Mouse (Mus musculus) neural tube, embryonic 10.5 days (tissue): ENCODE results near the gene Rhot2.

ENCODE experiments used
- DNase-seq: peaks from one replicate; pipeline ENCODE4 v3.0.0-alpha.2; 2017; ENCODE audit warnings: low spot score; ENCODE audit errors: extremely low spot score

Gene Rhot2

DNA sequence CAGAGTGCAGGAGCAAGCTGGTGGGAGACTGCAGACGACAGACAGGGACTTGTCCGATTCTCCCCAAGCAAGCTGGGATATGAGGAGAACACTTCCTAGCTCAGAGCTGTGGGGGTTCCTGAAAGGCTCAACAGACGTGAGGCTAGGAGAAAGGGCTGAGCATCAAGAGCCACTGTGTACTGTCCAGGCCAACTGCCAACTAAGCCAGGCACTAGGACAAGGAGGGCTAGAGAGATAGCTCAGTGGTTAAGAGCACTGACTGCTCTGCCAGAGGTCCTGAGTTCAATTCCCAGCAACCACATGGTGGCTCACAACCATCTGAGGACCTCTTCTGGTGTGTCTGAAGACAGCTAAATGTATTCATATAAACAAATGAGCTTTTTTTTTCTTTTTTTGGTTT lies 2.1 kb downstream of the Rhot2 start:
- DNase-seq = no peak

- DNase-seq = no peak
Measured at GRCm38 (mm10) chr17:25841117-25841880, 3.4 kb downstream of the Rhot2 start, which contains the start of gene Gm20683. TSS of gene Gm20683 (minus strand) at chr17:25841763.

GRCm38 (mm10) chr17:25840519-25840918 lies 4.1 kb downstream of the Rhot2 start:
- DNase-seq = no peak

DNA sequence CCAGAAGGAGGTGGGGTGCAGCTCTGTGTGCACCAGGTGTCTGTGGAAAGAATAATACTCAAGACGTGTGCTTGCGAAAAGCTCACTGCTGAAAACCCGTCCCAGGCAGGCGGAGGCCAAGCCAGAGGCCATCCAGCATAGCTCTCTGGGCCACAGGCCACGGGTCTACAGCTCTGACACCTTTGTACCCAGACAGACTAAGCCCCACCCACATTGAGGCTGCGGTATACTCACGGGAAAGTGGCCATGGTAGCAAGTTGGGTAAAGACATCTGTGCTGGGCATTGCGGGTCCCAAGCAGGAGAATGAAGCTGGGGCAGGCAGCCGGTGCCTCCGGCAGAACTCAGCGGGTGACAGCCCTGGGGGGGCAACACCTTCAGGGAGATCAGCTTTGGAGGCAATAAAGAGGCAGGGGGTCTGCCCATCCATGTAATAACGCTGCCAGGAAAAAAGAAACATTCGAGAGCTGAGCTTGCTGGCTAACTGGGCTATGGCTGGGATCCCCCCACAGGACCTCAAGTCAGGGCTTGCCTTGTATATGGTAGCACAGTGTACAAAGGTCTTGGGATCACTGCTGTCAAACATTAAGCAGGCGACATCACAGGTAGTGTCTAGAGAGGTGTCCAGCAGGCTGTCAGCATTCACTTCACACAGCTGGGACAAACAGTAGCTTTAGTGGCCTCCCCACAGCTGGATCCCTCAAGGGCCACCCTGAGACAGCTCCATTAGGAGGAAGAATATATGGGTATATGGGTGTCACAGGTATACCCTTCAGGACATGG lies 5.0 kb downstream of the Rhot2 start:
- DNase-seq = no peak

DNA sequence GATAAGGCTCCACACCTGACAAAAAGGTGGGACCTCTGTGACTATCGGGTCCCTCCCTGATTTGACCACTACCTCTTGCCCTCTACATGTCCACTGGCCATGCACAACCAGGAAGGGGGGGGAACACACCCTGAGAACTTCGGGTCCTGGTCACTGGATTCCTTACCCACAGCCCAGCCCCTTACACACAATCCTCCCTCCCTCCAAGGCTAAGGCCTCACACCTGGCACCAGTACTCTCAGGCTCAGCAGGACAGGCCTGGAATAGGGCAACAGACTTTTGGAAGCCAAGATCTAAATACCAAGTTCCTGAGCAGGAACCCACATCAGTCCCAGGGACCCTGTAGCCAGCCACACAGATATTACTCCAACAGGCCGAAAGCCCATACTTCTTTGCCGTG lies 5.7 kb downstream of the Rhot2 start:
- DNase-seq = no peak

- no peak for DNase-seq
Measured at GRCm38 (mm10) chr17:25837533-25837932, 7.1 kb downstream of the Rhot2 start.

DNA sequence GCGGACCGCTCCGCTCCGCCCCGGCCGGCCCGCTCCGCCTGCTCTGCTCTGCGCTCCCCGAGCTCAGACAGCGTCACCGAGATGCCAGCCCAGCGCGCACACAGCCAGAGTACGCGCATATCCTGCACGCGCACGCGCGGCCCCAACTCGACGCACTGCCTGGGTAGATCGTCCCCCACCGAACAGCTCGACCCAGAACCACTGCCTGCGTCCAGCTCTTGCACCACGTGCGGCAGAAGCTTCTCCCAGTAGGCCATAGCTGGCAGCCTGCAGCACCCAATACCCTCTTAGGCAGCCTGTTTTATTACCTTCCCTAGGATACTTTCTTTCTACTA lies 7.6 kb downstream of the Rhot2 start, which contains the start of gene Rhbdl1:
TSS of gene Rhbdl1 (minus strand) at position 220 of the 335 bp plus-strand sequence.
- peak; percentile 61 for DNase-seq

DNA sequence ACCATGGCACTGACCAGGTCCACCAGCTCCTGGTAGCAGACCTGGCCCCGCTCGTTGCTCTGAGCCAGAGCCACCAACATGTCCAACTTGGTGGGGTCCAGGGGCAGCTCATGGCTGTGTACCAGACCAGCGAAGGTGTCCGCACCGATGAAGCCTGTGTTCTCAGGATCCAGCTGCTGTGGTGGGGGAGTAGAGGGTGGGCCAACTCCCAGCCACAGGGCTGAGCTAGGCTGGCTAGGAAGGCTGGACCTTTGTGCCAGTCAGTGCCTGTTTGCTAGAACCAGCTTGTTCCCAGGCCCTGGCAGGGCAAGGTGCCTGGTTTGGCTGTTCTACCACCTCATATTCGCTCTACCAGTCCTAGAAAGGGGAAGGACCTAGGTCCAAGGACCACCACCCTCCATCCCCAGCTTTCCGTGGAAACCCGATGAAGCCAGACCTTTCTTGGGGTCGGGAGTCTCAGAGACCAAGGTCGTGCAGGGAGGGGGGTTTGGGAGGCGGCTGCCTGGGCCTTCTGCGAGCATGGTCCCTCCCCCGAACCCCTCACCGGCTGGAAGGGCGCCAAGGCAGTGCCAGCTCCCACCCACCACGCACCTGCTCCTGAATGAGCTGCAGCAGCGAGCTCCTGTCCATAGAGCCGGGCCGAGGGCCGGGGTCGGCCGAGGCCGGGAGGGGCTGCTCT lies 8.1 kb downstream of the Rhot2 start:
- peak; percentile 35 for DNase-seq

DNA sequence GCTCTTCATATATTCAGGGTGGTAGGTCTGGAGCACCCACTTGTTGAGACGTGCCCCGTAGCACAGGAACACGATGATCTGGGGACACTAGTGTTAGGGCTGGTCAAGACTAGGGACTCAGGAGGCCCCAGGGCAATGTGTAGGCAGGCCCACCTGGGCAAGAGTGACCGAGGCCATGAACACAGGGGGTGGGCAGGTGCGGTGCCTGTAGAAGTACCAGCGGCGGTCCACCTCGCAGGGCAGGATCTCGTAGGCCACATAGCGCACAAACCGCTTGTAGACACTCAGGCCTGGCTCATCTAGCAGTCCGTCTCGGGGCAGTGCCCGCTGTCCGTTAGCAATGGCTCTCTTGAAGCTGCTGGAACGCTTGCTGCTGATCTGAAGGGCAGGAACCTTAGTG lies 8.8 kb downstream of the Rhot2 start:
- no peak for DNase-seq

DNA sequence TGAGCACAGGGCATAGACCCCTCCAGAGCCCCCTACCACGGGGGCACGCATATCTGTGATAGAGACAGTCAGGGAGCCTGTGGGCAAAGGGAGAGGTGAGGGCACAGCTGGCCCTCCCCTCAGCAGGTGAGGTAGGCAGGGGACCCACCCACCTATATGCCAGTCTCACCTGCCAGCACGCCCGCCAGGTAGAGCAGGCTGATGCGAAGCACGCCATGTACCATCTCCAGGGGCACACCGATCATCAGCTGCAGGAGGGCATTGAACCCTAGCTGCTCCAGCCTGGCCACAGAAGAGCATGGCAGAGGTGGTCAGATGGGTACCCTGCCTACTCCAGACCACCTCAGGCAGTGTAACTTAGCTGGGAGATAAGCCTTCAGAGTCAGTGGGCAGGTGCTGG lies 9.3 kb downstream of the Rhot2 start:
- DNase-seq = no peak

DNA sequence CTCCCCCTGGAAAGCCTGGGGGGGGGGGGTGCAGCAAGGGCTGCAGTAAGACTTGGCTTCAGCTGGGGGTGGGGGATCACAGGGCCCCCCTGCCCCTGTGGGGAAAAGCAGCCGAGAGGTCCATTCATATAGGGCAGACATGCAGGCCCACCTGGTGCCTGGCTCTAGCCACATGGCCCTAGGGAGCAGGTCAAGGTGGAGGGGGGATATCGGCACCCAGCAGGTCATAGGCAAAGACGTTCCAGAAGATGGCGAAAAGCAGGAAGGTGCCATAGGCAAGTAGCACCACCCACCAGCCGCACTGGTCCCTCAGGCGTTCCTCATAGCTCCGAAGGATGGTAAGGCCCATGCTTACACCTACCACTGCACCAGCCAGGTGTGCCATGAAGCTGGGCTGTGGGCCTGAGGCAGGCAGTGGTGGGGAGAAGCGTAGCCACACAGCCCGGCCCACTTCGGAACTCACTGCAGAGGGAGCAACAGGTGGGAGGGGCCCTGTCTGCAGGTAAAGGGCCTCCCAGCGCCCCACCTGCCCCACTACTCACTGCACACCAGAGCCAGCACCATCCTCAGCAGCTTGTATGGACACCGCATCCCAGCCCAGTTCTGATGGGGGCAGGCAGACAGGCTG lies 9.9 kb downstream of the Rhot2 start:
- DNase-seq = no peak

DNA sequence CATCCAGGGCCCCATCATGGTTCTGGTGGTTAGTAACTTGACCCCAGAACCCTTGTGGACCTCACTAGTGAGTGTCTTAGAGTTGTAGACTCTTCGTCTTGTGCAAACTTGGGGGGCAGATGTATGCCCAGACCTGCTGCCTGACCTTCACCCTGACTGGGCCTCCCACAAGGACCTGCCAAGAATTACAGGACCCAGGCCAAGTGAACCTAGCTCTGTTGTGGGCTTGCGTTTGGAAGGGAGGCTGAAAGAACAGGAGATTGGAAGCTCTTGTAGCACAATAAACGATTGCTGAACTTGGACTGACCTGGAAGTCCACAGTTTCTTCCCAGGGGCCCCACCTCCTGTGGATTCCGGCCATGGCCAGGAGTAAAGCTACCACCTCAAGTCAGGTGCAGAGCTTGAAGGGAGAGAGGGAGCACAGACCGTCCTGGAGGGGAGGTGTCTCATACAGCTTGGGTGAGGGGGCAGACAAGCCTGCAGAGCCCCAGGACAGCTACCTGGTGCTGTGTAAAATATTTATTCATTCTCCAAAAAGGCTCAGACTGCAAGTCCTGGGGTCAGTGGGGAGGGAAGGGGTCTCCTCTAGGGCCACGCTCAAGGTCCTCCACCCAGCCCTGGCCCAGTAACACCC lies 10.6 kb downstream of the Rhot2 start:
- DNase-seq = no peak

DNA sequence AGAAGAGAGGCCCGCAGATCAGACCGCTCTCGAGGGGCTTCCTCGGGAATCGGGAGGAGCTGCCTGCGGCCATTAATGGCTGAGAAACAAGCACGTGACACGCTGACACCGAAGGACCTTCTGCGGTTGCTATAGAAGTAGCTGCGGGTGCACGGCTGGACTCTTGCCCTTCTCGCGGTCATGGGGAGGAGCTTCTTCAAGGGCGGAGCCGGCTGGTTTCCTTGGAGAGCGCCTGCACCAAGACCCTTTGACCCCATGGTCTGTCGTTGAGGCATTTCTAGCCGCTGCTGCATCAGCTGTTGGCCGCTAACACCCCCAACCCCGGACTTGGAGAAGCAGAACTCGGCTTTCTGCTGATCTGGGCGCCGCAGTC lies 11.4 kb downstream of the Rhot2 start, which contains the start of gene Stub1:
TSS of gene Stub1 (minus strand) at position 114 of the 373 bp plus-strand sequence.
- DNase-seq = no peak

GRCm38 (mm10) chr17:25832436-25833290 lies 12.0 kb downstream of the Rhot2 start:
- peak; percentile 100 for DNase-seq

GRCm38 (mm10) chr17:25831451-25832281 lies 13.0 kb downstream of the Rhot2 start:
- peak; percentile 33 for DNase-seq

DNA sequence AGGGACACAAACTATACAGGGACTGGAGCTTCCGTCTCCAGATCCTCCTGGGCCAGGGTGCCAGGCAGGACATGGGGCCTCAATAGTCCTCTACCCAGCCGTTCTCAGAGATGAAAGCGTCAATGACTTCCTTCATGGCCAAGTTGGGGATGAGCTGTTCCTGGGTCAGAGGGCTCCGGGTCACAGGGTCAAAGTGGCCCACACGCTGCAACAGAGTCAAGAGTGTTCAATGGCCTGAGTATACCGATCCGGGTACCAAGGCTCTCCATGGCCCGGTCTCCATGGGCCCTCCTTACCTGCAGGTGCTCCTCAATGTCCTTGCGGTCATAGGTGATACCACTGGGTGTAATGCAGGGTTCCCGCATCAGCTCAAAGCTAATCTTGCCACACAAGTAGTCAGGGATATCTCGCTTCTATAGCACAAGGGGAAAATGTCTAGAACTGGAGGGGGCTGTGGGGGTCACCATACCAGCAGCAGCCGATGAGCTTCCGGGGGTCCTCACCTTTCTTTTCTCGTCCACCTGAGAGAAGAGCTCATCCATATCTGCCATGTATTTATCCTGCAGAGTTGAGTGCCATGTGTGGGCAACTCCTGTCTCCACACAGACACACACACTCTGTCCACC lies 13.7 kb downstream of the Rhot2 start:
- DNase-seq = no peak

- DNase-seq = no peak
Measured at GRCm38 (mm10) chr17:25830200-25830753, 14.4 kb downstream of the Rhot2 start.

GRCm38 (mm10) chr17:25829558-25830017 lies 15.1 kb downstream of the Rhot2 start:
- DNase-seq = peak; percentile 45
